Mouse (Mus musculus) heart, embryonic 15.5 days (tissue): ENCODE measurements around the gene Foxg1. TPM values are rescaled to one million over a fixed set of nuclear protein-coding genes. Genes with fewer than 3 reads are reported as not detected.

Experiments
- ATAC-seq: fragments of 200-750 bp; cut with Nextera tagmentation; replicated peaks from 2 replicates; pipeline ENCODE4 v1.8.0; 2017; ENCODE audit warnings: low read depth, moderate TSS enrichment; ENCODE audit not compliant: insufficient number of reproducible peaks, insufficient read depth, low FRiP score
- H3K27ac ChIP-seq: fragments of 300-500 bp; sonication (generic); 2 replicates; pipeline ENCODE4 v1.5.1; 2015; ENCODE audit warnings: mild to moderate bottlenecking, inconsistent platforms
- H3K27me3 ChIP-seq: fragments of 300-500 bp; sonication (generic); 2 replicates; pipeline ENCODE4 v1.6.1; 2015; ENCODE audit warnings: inconsistent platforms
- H3K36me3 ChIP-seq: fragments of 300-500 bp; sonication (generic); 2 replicates; pipeline ENCODE4 v1.6.1; 2015; ENCODE audit warnings: mild to moderate bottlenecking, inconsistent platforms
- H3K4me1 ChIP-seq: fragments of 300-500 bp; sonication (generic); replicated peaks from 2 replicates; pipeline ENCODE4 v1.6.1; 2015; ENCODE audit warnings: inconsistent platforms
- H3K4me2 ChIP-seq: fragments of 300-500 bp; sonication (generic); 2 replicates; pipeline ENCODE4 v1.6.1; 2015; ENCODE audit warnings: inconsistent platforms, mild to moderate bottlenecking, moderate library complexity
- H3K4me3 ChIP-seq: fragments of 300-500 bp; sonication (generic); 2 replicates; pipeline ENCODE4 v1.5.1; 2015; ENCODE audit warnings: mild to moderate bottlenecking, inconsistent platforms
- H3K9ac ChIP-seq: fragments of 300-500 bp; sonication (generic); 2 replicates; pipeline ENCODE4 v1.6.1; 2015; ENCODE audit warnings: mild to moderate bottlenecking, inconsistent platforms
- H3K9me3 ChIP-seq: fragments of 300-500 bp; sonication (generic); replicated peaks from 2 replicates; pipeline ENCODE4 v1.6.1; 2016; ENCODE audit warnings: inconsistent platforms
- WGBS: fragments of 180-500 bp; shearing (Covaris S2); methylation state at CpG from one replicate; pipeline ENCODE4 v1.1.7; 2015; ENCODE audit warnings: mixed read lengths; 5-methylcytosine and 5-hydroxymethylcytosine counted together
- polyA plus RNA-seq: library from polyadenylated mRNA; unstranded; fragments of >200 nt; fragmentation: Nextera tagmentation; extraction: Ambion mirVana; gene quantifications from 2 replicates; pipeline ENCODE4 v1.2.1, GENCODE M21; 2015

Foxg1 gene
- polyA plus RNA-seq, 1 experiment from 2014 or later, result not detected

GRCm38 (mm10) chr12:49378920-49379319 lies 3.5 kb upstream of the Foxg1 start:
- Histone ChIP-seq H3K27ac (no peak overlapping the region), H3K4me1 (peaks cover 10% of the 10 kb centered on the region), H3K4me3 (no peak overlapping the region), H3K4me2 (no peak overlapping the region), H3K27me3 (peaks cover 98% of the 10 kb centered on the region), H3K36me3 (no peaks in the 10 kb centered on the region), H3K9me3 (no peaks in the 10 kb centered on the region), H3K9ac (no peak overlapping the region)
- WGBS, result 3% methylated on average over 1 of the region's 1 CpGs
- no peak for ATAC-seq

- H3K9me3 ChIP-seq, result no peaks in the 10 kb centered on the region
- no peak overlapping the region for H3K27ac ChIP-seq
- WGBS, result 8% methylated on average over 11 of the region's 11 CpGs
These were observed 3.0 kb upstream of the Foxg1 start for GRCm38 (mm10) chr12:49379446-49379845.

GRCm38 (mm10) chr12:49380442-49380841 lies 2.0 kb upstream of the Foxg1 start:
- no peak for ATAC-seq
- Histone ChIP-seq H3K27ac (no peak overlapping the region), H3K4me3 (no peak overlapping the region), H3K4me2 (no peak overlapping the region), H3K9ac (no peak overlapping the region), H3K27me3 (peaks cover 98% of the 10 kb centered on the region), H3K4me1 (peaks cover 15% of the 10 kb centered on the region), H3K36me3 (no peaks in the 10 kb centered on the region), H3K9me3 (peaks cover 5% of the 10 kb centered on the region; the same call in 1 of the 2 replicates)
- WGBS, result 2% methylated on average over 4 of the region's 4 CpGs

More at GRCm38 (mm10) chr12:49379446-49379845, 3.0 kb upstream of the Foxg1 start:
- Histone ChIP-seq H3K4me3 (no peak overlapping the region), H3K4me2 (no peak overlapping the region), H3K27me3 (peaks cover 97% of the 10 kb centered on the region), H3K36me3 (no peaks in the 10 kb centered on the region), H3K9ac (no peak overlapping the region), H3K4me1 (peaks cover 12% of the 10 kb centered on the region)
- ATAC-seq, result no peak

GRCm38 (mm10) chr12:49381031-49381525 lies 1.4 kb upstream of the Foxg1 start:
- WGBS, result 6% methylated on average over 4 of the region's 4 CpGs
- Histone ChIP-seq H3K4me1 (peaks cover 15% of the 10 kb centered on the region), H3K9ac (no peak overlapping the region), H3K36me3 (no peaks in the 10 kb centered on the region), H3K27ac (no peak overlapping the region), H3K4me2 (no peak overlapping the region), H3K9me3 (peaks cover 6% of the 10 kb centered on the region; the same call in 1 of the 2 replicates), H3K4me3 (no peak overlapping the region), H3K27me3 (peaks cover 98% of the 10 kb centered on the region)
- ATAC-seq, result no peak

GRCm38 (mm10) chr12:49381721-49382365 lies 617 bp upstream of the Foxg1 start:
- no peak overlapping the region for H3K4me3 ChIP-seq
- no peaks in the 10 kb centered on the region for H3K36me3 ChIP-seq
- peaks cover 6% of the 10 kb centered on the region; the same call in 1 of the 2 replicates for H3K9me3 ChIP-seq
- no peak overlapping the region for H3K9ac ChIP-seq
- H3K27me3 ChIP-seq, result peaks cover 97% of the 10 kb centered on the region
- no peak for ATAC-seq
- peaks cover 15% of the 10 kb centered on the region for H3K4me1 ChIP-seq
- H3K4me2 ChIP-seq, result no peak overlapping the region
- WGBS, result 1% methylated on average over 19 of the region's 19 CpGs
- H3K27ac ChIP-seq, result no peak overlapping the region

- Histone ChIP-seq H3K4me3 (peak overlapping the region; percentile 39), H3K4me1 (peaks cover 15% of the 10 kb centered on the region), H3K36me3 (no peaks in the 10 kb centered on the region), H3K27ac (no peak overlapping the region), H3K27me3 (peaks cover 87% of the 10 kb centered on the region), H3K9ac (no peak overlapping the region), H3K4me2 (peak overlapping the region; percentile 51), H3K9me3 (peaks cover 6% of the 10 kb centered on the region; the same call in 1 of the 2 replicates)
- peak; percentile 60 for ATAC-seq
- WGBS, result under 1% methylated on average over 56 of the region's 67 CpGs
These were observed 1.2 kb downstream of the Foxg1 start for GRCm38 (mm10) chr12:49383521-49384133.

- H3K27me3 ChIP-seq, result peaks cover 84% of the 10 kb centered on the region
- no peak overlapping the region for H3K9ac ChIP-seq
- no peaks in the 10 kb centered on the region for H3K36me3 ChIP-seq
- no peak for ATAC-seq
- WGBS, result 2% methylated on average over 43 of the region's 66 CpGs
- peaks cover 15% of the 10 kb centered on the region for H3K4me1 ChIP-seq
- H3K4me3 ChIP-seq, result peak overlapping the region; percentile 39
- H3K27ac ChIP-seq, result no peak overlapping the region
- peaks cover 6% of the 10 kb centered on the region; the same call in 1 of the 2 replicates for H3K9me3 ChIP-seq
- peak overlapping the region; percentile 51 for H3K4me2 ChIP-seq
These were observed 1.9 kb downstream of the Foxg1 start for GRCm38 (mm10) chr12:49384295-49384875.

GRCm38 (mm10) chr12:49384876-49385630 lies 2.6 kb downstream of the Foxg1 start, which contains the start of gene Gm43517:
TSS of gene Gm43517 (plus strand) at chr12:49385174.
- ATAC-seq, result no peak
- 2% methylated on average over 74 of the region's 75 CpGs for WGBS

GRCm38 (mm10) chr12:49385631-49385990 lies 3.2 kb downstream of the Foxg1 start:
- WGBS, result 1% methylated on average over 23 of the region's 23 CpGs
- H3K4me2 ChIP-seq, result 0 out of 2 replicates have a peak overlapping the region, but pooled peaks have one; percentile 1
- no peaks in the 10 kb centered on the region for H3K36me3 ChIP-seq
- no peak for ATAC-seq
- no peak overlapping the region for H3K9ac ChIP-seq
- peaks cover 84% of the 10 kb centered on the region for H3K27me3 ChIP-seq
- peak overlapping the region; percentile 39 for H3K4me3 ChIP-seq
- no peak overlapping the region for H3K27ac ChIP-seq
- peaks cover 6% of the 10 kb centered on the region; the same call in 1 of the 2 replicates for H3K9me3 ChIP-seq
- H3K4me1 ChIP-seq, result peaks cover 15% of the 10 kb centered on the region

More at GRCm38 (mm10) chr12:49384876-49385630, 2.6 kb downstream of the Foxg1 start, which contains the start of gene Gm43517:
- H3K4me1 ChIP-seq, result peaks cover 15% of the 10 kb centered on the region
- H3K27me3 ChIP-seq, result peaks cover 84% of the 10 kb centered on the region
- peak within 1 kb of the TSS; percentile 39 for H3K4me3 ChIP-seq
- no peak within 1 kb of the TSS for H3K27ac ChIP-seq
- H3K9me3 ChIP-seq, result peaks cover 6% of the 10 kb centered on the region; the same call in 1 of the 2 replicates
- H3K36me3 ChIP-seq, result no peaks in the 10 kb centered on the region
- H3K4me2 ChIP-seq, result peak within 1 kb of the TSS; percentile 51
- no peak within 1 kb of the TSS for H3K9ac ChIP-seq

GRCm38 (mm10) chr12:49386081-49386805 lies 3.8 kb downstream of the Foxg1 start:
- peaks cover 18% of the 10 kb centered on the region for H3K4me1 ChIP-seq
- no peaks in the 10 kb centered on the region for H3K36me3 ChIP-seq
- H3K27ac ChIP-seq, result no peak overlapping the region
- peaks cover 6% of the 10 kb centered on the region; the same call in 1 of the 2 replicates for H3K9me3 ChIP-seq
- H3K4me2 ChIP-seq, result no peak overlapping the region
- no peak overlapping the region for H3K9ac ChIP-seq
- 15% methylated on average over 10 of the region's 10 CpGs for WGBS
- ATAC-seq, result no peak
- H3K27me3 ChIP-seq, result peaks cover 84% of the 10 kb centered on the region
- H3K4me3 ChIP-seq, result peak overlapping the region; percentile 39; the same call in 1 of the 2 replicates
